Mouse (Mus musculus): ENCODE measurements around the gene Asic2.

Asic2 gene

DNA sequence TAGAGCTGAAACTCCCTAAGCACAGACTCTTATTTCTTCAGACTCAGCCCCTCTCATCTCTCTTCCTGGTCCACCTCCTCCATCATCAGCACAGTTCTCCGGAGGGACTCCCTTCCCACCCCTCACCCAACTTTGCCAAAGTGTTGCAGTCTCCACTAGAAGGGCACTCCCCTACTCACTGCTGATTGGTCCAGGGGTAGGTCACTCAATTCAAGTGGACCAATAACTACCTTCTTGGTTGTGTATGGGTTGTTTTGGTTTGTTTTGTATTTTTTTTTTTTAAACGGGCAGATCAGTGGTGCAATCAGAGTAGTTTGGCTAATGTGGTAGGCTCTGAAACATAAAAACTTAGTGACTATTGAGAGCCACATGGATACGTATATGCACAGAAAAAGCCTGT lies 1002.2 kb downstream of the Asic2 start:
- DNase-seq: no peak

DNA sequence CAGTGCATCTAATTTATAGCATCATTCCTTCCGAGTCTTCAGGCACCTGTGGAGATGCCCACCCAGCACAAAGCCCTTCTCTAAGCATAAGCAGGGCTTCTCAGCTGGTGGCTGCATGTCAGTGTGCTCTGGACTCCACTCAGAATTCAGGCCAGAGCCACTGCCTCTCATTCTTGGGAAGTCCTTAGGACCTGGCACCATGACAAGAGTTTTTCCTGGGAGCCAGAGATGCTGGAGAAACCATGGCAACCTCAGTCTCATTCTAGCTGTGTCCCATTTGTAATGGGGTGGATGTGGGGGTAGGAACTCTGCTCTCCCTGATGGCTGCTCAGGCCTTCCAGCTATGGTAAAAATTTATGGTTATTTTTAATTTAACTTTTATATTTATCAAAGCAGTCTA lies 1006.9 kb downstream of the Asic2 start:
- no peak for DNase-seq

DNA sequence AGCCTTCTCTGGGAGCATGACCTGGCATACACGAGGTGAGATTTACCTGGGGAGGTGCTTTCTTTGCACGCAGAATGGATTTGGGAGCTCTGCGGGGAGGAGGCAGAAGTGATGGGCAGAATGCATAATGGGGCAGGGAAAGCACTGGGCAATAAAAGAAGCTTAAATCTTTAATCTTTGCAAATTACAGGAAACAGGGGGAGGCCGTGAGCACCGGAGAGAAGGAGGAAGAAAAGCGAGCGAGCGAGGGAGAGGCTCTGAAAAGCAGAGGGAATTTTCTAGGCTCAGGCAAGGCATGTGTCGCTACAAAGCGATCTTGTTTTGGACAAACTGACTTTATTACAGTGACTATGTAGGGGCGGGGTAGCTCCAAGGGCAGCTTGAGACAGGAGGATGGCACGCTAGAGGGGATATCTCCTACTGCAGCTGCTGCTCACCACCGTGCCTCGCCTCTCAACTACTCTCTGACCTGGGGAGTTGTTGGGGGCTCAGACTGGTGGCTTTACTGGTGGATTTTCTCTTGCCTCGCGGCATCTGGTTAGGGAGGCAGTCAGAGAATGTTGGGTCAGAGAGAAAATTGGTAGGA lies 1010.1 kb downstream of the Asic2 start:
- no peak for DNase-seq

DNA sequence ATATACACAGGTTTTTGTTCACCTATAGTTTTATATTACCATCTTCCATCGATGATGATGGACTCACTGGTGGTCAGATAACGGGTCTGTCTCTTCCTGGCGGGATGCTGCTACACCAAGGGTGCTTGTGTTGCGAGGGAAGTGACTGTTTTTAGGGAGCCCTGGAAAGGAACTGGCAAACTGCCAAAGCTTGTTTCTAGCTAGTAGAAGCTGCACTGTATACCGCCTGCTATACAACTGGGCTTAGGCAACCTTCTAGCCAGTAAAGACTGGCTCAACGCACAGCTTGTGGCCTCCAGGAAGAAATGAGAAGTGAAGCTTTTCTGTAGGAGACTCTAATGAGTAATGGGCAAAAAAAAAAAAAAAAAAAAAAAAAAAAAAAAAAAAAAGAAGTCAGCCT lies 1012.3 kb downstream of the Asic2 start:
- DNase-seq: no peak

DNA sequence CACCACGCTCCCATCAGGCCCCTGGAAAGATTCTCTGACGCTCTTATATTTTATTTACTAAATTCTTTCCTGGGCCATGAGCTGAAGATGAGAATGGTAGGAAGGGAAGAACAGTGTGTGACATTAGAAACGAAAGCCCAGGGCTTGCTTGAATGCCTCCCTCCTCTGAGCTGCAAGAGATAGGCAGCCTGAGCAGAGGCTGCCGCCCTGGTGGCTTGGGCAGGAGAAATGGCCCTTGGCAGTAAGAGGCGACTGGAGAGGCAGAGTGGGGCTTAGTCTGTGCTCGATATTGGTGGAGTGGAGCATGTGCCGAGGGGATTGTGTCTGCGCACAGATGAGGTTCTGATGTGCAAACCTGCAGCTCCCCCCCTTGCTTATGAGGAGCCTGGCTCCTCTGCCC lies 1014.1 kb downstream of the Asic2 start:
- DNase-seq: no peak

DNA sequence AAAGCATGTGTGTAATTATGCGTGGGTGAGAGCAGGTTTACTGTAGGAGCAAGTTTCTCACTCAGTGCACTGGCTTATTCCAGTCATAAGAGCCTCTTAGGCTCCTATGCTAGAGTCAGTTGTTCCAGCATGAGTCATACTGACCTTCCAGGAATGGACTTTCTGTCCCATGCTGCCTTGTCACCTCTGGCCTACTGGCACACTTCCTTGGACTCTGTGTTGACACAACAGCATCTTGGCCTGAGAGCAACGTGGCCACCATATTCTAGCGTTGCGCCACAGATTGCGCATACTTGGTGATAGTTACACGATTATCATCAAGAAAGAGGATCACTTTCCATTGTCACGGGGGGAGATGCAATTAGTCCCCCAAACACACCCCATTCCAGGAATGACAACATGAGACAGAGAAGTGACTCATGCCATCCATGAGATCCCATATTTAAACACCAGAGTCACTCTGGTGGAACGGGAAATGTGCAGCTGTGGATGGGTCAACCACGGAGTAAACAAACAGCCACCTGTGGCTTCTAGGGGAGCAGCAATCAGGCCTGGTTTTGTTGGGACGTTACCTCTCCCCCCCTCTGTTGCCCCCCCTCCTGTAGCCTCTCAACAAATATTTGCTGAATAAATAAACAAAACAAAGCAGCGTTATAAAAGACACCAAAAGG lies 1019.1 kb downstream of the Asic2 start:
- no peak for DNase-seq

DNA sequence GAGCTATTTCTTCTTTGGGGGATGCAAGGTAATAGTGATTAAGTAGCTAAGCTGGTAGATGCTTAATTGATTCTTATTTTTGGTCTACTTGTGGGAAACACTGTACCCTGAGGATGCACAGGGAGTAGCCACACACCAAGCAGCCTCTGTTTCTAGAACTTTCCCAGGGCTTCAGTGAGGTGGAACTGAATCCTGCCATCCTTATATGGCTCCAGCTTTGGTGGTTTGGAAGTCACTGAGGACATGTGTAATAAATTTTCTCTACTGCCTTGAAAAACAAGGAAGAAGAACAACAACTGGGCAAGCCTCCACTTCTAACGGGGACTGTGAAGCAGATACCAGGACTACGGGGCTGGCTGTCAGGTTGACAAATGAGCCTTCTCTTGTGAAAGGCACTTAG lies 1020.2 kb downstream of the Asic2 start:
- no peak for DNase-seq

DNA sequence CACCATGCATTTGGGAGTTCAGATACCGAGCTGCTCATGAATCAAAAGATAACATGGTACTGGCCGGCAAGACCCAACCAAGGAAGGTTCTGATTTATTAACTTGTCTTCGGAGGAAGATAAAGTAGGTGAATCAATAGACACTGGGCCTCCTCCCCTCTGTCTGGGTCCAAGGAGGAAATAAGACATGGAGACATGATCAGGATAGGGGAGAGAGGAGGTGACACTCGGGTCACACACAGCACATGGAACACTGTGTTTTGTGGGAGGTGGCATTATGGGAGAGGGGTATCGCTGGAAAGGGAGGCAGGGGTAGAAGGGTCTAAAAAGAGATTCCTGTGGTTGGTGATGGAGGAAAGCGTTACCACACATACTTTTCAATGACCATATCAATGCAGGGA lies 1022.1 kb downstream of the Asic2 start:
- DNase-seq: no peak

DNA sequence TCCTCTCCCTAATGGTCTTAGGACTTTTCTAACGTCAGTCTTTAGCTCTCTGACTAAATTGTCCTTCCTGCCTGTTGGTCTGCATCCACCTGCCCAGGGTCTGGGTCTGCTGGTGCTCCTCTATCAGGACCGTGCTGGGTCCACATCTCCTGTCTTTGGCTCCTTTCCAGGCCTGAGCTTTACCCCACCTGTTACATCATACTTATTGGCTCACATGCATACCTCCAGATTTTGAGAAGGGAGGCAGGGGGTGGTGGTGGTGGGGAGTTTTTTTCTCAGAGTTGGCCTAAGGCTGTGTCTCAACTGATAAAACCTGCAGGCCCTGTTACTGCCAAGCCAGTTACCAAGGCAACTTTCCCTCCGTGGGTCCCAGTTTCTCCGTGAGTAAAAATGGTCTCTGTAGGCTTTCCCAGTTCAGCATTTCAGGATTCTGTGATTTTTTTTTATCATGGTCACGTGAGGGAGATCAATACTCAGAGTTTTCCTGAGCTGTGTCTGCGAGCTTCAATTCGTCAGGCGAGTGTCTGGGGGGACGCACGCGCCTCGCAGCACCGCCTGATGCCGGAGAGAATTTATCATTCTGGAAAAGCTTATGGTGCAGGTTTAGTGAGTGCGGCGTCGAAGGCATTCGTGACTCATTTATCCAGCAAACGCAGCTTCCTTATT lies 1044.8 kb downstream of the Asic2 start:
- DNase-seq: no peak

DNA sequence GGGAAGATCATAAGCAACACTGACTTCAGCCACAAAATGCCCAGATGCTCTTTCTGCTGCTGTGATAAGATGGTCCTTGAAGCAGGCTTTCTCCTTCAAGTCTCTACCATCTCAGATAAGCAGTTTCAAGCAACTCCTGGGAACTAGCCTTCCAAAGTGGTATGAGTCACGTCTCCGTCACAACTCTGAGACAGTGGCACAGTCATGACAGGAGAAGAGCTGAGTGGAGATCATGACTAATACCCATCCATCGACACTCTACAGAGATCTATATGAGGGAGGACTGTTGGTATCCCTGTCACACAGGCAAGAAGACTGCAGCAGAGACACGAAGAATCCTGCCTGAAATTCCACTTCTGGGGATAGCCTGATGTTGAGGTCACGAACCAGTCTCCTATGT lies 1049.9 kb downstream of the Asic2 start:
- no peak for DNase-seq

DNA sequence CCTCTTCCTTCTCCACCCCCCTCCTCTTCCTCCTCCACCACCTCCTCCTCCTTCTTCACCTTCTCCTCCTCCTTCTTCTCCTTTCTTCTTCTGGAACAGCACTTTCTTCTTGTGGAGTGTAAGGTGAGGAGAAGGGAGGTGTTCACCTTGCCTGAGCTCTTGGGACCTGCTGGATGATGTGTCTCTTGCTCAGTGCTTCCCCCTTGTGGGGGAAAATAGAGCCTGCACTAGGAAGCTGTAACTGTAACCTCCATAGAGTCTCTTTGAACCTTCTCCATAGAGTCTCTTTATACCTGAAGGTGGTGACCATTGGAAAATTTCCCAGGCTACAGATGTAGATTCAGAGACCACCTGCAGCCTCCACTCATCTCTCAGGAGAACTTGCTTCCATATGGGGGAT lies 1050.6 kb downstream of the Asic2 start:
- no peak for DNase-seq

DNA sequence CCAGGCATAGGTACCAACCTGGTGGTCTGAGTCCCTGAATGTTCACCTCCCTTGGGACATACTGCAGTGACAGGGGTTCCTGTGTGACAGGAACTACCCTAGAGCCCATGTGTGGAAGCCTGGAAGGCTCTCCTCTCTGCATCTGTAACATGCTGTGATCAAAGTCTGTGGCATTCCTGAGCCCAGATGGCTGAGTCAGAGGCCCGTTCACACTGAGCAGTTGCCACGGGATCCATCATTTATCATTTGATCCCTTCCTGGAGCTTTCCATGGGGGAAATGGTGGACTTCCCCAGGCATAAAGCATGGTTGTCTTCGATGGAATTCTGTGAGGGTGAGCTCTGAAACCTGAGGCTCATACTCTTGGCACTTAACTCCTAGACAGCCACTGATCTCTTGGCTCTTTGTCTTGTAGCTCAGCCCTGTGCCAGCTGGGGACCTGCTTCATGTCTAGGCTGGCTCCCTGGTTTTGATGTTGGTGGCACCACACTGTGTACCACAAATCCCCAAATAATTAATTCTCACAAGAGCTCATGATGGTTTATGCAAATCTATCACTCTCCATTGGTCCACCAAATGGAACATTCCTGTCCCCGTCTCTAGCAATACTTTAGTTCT lies 1054.7 kb downstream of the Asic2 start:
- no peak for DNase-seq

DNA sequence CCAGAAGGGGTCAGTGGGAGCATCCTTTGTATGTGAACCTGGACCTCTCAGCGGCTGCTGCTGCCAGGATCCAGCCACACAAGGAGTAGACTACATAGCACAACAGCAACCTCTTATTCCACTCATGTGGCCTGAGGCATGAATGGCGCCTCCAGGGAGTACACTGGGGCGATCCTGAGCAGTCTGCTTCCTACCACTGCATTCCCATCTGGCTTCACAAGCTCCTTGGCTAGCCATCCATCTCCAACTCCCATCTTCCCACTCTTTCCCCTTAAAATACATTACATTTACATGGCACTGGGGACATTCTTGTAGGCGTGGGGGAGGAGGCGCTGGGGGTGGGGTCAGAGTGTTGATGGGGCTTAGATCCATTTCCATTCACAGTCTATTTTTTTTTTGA lies 1055.5 kb downstream of the Asic2 start:
- no peak for DNase-seq

DNA sequence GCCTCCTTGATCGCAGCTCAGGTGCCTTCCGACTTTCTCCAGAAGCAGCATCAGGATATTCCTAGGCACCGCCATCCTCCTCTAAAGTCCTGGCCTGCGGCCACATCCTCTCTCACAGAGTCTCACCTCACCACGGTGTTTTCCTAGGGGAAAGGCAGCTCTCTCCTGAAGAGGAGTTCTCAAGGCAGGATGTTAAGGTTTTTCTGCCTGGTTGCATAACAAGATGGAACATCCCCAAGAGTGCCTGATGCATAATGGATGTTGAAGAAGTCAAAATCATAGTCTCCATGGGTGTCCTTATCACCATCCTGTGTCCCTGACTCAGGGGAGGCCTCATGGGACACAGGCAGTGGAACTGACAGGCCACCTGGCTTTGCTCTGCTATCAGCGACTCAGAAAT lies 1060.4 kb downstream of the Asic2 start:
- no peak for DNase-seq

DNA sequence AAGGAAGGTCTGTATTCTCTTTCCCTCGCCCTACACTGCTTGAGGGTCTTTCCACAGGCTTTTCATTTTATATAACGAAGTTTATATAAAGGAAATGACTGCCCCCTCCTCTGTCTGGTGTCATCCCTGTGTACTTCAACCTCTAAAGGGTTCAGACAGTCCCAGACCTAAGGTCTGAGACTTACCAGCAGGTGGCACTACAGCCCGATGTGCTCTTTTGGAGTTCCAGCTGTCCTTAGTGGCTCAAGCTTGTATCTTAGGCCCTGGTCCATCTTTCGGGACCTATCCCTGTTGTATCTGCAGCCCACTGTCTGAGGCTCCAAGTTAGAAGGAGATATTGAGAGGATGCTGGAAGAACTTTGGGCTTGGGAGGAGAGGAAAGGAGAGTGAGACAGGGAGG lies 1061.8 kb downstream of the Asic2 start:
- DNase-seq: peak; percentile 6 to 7

DNA sequence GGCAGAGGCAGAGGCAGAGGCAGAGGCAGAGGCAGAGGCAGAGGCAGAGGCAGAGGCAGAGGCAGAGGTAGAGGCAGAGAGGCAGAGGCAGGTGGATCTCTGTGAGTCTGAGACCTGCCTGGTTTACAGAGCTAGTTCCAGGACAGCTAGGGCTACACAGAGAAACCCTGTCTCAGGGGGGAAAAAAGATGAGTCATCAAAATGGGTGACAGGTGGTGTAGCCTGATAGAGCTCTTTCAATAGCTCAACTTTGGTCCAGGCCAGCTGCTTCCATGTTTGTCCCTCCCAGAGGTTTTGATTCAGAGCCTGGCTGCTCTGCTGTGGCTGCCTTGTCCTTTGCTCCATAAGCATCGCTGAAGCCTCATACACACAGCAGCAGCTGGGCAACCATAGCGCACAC lies 1063.7 kb downstream of the Asic2 start:
- DNase-seq: no peak

DNA sequence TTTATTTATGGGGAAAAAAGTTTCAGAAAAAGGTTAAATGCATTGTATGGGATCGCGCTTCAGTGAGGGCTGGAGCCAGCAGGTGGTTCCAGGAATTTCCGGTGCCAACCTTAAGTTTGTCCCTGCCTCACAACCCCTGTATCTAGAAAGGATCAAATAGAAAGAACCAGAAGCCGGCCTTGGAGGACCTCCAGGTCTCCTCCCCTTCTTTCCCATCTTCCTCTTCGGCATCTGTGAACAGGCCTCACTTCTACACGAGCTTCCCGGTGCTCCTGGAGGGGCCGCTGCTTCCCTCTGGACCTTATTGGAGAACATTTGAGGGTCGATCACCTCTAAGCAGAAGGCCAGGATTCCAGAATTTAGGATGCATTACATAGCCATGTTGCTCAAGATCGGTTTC lies 1064.8 kb downstream of the Asic2 start:
- no peak for DNase-seq

DNA sequence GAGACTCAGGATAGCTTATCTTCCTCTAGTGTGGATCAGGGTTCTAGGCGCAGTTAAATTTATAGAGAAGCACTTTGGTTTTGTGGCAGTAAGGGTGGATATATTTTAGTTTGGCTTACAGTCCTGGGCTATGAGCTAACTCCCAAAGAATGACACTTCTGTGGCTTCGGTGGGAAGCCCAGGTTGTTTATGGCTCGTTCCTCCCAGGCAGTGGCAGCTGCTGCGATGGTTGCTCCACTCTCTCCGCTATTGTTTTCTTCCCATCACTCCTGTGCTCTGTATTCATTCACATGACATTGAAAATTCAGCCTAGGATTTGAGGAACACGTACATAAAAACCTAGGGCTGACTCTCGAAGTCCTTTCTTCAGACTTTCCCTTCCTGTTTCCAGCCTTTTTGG lies 1065.6 kb downstream of the Asic2 start:
- DNase-seq: no peak

DNA sequence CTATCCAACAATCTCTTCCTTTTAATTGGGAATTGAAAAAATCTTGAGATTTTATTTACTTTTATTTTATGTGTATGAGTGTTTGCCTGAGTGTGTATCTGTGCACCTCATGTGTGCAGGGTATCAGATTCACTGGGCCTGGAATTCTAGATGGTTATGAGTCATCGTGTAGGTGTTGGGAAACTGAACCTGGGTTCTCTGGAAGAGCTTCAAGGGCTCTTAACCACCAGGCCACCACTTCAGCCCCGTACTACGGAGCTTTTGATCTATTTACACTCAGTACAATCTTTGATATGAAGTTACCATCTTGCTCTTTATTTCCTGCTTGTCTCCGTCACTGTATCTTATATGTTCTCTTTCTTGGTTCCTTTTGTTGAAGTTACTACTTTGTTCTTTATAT lies 1067.7 kb downstream of the Asic2 start:
- no peak for DNase-seq

DNA sequence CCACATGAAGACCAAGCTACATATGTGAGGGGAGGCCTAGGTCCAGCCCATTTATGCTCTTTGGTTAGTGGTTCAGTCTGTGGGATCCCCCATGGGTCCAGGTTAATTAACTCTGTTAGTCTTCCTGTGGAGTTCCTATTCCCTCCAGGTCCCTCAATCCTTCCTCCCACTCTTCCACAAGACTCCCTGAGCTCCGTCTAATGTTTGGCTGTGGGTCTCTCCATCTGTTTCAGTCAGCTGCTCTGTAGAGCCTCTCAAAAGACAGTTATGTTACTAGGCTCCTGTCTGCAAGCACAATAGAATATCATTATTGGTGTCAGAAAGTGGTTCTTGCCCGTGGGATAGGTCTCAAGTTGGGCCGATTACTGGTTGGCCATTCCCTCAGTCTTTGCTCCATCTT lies 1072.4 kb downstream of the Asic2 start:
- no peak for DNase-seq

DNA sequence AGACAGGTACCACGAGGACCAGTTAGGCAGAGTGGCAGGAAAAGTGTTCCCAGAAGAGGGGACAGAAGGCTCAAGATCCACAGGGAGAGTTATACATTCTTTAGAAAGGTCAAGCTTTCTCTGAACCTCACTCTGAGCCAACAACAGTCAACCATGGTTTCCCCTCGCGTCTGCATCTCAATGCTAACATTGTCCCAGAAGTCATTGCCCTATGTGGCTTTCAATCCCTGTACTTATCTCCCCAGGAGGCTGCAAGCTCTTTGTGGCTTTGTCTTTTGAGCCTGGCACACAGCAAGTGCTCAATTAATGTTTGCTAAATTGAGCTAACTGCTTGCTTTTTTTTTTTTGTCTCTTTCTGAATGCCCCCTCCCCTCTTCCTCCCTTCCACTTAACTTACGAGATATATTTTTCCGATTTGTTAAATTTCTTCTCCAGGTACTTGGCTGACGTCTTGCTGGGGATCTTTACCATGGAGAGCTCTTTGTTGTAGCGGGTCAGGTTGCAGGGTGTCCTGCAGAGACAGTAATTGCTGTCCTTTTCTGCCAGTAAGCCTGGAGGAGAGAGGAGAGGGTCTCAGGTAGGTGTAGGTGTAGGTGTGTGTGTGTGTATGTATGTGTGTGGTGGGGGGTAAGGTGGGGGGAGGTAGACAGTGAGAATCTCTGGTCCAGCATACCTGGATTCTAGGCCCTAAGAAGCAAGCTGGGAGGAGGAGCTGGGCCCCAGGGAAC lies 1078.8 kb downstream of the Asic2 start:
- DNase-seq: no peak

DNA sequence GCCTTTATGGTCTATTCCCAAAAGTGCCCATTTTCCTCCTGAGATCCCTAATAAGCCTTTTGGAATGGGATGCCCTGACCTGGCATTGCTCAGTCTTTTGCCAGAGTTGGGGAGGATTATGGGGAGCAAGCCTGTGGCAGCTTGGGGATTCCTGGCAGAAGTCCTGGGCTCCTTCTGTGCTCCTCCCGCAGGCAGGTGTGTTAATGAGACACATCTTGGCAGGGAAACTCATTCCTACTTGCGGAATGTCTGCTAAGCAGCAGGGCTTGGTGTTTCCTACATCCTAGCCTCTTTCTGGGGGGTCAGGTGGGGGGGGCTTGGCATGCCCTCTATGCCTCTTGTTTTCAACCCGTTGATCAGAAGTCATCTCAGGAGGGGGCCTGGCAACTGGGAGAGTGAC lies 1081.2 kb downstream of the Asic2 start:
- no peak for DNase-seq

DNA sequence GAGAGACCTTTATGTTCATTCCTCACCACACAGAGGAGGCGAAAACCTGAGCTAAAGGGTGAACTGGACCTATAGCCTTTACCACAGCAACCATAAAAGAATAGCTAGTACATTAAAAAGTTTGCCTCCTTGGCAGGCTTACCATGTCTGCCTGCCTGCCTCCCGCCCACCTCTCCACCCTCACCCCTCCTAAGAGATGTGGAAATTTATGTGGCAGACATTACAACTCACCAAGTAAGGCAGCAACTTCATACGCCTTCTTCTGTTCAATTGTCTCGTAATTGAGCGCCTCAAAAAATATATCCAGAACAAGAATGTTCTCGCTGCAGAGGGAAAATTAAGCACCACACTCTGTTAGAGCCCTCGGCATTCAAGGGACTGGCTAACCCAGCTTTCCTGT lies 1081.9 kb downstream of the Asic2 start:
- no peak for DNase-seq
